Mouse (Mus musculus): ENCODE measurements at regions not wholly inside any gene's neighbourhood (a gene's known extent, or its start where the extent isn't known, plus 50 kb on each side); places are given as distances from the start of the nearest gene placed in this dataset.

DNA sequence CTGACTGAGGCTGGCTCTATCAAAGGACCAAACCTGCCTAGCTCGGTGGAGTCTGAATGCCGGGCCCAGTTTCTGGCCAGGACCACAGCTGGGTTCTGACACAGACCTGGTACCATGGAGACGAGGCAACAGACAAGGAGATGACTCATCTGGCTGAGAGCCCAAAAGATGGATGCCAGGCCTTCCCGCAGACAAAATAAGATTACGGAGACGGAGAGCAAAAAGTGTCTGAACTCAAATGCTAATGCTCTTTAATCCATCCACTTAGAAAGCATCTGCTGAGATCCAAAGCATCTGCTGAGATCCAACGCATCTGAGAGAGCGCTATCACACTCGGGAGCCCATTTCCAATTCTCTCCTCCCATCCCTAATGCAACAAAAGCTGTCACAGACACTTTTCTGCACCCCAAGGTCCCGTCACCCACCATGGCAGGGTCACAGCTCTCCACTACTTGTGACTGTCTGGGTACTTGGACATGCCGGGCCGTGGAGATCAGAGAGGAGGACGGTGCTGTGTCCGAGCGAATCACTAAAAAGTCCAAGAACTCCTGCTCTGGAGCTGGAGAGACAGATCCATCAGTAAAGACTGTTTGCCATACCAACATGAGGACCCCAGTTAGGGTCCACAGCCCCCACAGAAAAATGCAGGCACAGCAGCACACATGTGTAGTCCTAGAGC, 278.3 kb upstream of the Sulf2 start:
- TF ChIP-seq POLR2A (IDR thresholded peaks at IDR 0.05; ENCODE audit: control insufficient read depth, extremely low read depth, insufficient read depth, low read length, poor library complexity) (no peak), CTCF (IDR thresholded peaks at IDR 0.05; ENCODE audit: borderline replicate concordance, control insufficient read depth, extremely low read depth, insufficient read depth, low read length, poor library complexity) (no peak)

Measured in thymus, adult 2 months (tissue).